Mouse (Mus musculus): ENCODE measurements at regions not wholly inside any gene's neighbourhood (a gene's known extent, or its start where the extent isn't known, plus 50 kb on each side); places are given as distances from the start of the nearest gene placed in this dataset.

DNA sequence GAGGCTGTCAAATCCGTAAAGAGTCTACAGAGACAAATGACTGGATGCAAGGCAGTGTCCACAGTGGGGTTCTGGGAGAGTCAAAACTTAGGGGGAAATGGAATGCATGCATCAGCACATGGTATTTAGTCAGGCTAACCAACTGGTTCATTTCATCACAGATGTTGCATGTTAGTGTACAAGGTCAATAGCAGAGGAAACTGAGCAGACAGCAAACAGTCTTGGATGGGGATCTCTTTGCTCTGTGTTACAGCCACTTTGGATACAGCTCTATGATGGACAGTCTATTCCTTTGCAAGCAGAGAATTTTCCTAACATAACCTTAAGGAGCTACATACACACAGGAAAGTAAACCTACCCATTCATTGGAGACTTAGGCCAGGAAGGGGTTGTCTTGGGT lies 151.9 kb upstream of the Tmc3 start:
- no peak overlapping the region for H3ac ChIP-seq (ENCODE audit: control insufficient read depth, insufficient read length, low read depth)
- no peaks in the 10 kb centered on the region for H3K27me3 ChIP-seq (ENCODE audit: control insufficient read depth, insufficient read depth, insufficient read length)

DNA sequence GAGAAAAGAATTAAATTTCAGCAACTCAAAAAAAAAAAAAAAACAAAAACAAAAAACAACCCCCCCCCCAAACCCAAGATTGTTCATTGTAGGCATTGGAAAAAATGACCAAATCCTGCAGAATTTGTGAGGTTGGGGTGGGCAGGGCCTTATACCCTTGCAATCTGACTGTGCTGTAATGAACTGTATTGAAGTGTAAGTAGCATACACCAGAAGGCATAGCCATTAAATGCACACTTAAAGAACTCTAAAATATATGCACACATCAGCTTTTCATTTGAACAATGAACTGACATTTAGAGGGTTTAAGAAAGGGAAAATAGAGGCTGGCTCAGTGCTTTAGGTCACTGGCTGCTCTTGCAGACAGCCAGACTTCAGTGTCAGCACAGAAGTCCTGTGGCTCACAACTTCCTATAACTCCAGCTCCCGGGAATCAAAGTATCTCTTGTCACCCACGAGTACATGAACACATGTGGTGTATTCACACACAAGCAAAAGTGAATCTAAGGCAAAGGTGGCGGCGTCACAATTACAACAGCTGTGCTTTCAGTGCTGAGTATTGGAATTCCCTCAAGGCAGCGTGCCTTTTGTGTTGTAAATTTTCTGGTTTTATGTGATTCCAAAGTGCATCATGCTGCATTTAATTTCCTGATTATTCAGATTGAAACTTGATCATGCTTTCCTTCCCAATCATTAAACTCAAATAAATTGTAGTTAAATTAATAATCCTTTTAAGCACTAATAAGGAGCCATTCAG lies 150.6 kb upstream of the Tmc3 start:
- H3K4me3 ChIP-seq (ENCODE audit: insufficient read depth, poor library complexity, severe bottlenecking) = no peak overlapping the region
- TF ChIP-seq CTCF (IDR thresholded peaks at IDR 0.05; ENCODE audit: control insufficient read depth, insufficient read depth, insufficient read length) = no peak
- TF ChIP-seq MYOD1 (IDR thresholded peaks at IDR 0.05; ENCODE audit: control insufficient read depth, insufficient read length, low read depth) = no peak
- no peak for TF ChIP-seq MYOG (IDR thresholded peaks at IDR 0.05; ENCODE audit: control insufficient read depth, extremely low read depth, insufficient read length)
- TF ChIP-seq USF1 (IDR thresholded peaks at IDR 0.05; ENCODE audit: low read depth) = no peak
- no peak for TF ChIP-seq MAX (IDR thresholded peaks at IDR 0.05)
- no peak for TF ChIP-seq CEBPB (IDR thresholded peaks at IDR 0.05; ENCODE audit: low read depth)
- TF ChIP-seq FOSL1 (IDR thresholded peaks at IDR 0.05; ENCODE audit: insufficient read depth, low read length, poor library complexity, severe bottlenecking) = no peak
- no peaks in the 10 kb centered on the region for H3K36me3 ChIP-seq (ENCODE audit: control insufficient read depth, insufficient read depth)
- H3K27me3 ChIP-seq (ENCODE audit: control insufficient read depth, insufficient read depth, insufficient read length) = no peaks in the 10 kb centered on the region
- H3ac ChIP-seq (ENCODE audit: control insufficient read depth, insufficient read length, low read depth) = no peak overlapping the region
- no peaks in the 10 kb centered on the region for H3K79me2 ChIP-seq (ENCODE audit: control insufficient read depth, insufficient read depth)
- H3K79me3 ChIP-seq (ENCODE audit: low read depth) = no peaks in the 10 kb centered on the region

More for the DNA sequence above, 151.9 kb upstream of the Tmc3 start:
- Histone ChIP-seq H3K79me2 (ENCODE audit: control insufficient read depth, insufficient read depth) (no peaks in the 10 kb centered on the region), H3K79me3 (ENCODE audit: low read depth) (no peaks in the 10 kb centered on the region), H3K4me3 (ENCODE audit: insufficient read depth, poor library complexity, severe bottlenecking) (no peak overlapping the region), H3K36me3 (ENCODE audit: control insufficient read depth, insufficient read depth) (no peaks in the 10 kb centered on the region)
- no peak for TF ChIP-seq MYOG (IDR thresholded peaks at IDR 0.05; ENCODE audit: control insufficient read depth, extremely low read depth, insufficient read length)
- TF ChIP-seq MAX (IDR thresholded peaks at IDR 0.05) = no peak
- no peak for TF ChIP-seq CTCF (IDR thresholded peaks at IDR 0.05; ENCODE audit: control insufficient read depth, insufficient read depth, insufficient read length)
- no peak for TF ChIP-seq USF1 (IDR thresholded peaks at IDR 0.05; ENCODE audit: low read depth)
- no peak for TF ChIP-seq MYOD1 (IDR thresholded peaks at IDR 0.05; ENCODE audit: control insufficient read depth, insufficient read length, low read depth)
- TF ChIP-seq CEBPB (IDR thresholded peaks at IDR 0.05; ENCODE audit: low read depth) = no peak
- no peak for TF ChIP-seq FOSL1 (IDR thresholded peaks at IDR 0.05; ENCODE audit: insufficient read depth, low read length, poor library complexity, severe bottlenecking)

DNA sequence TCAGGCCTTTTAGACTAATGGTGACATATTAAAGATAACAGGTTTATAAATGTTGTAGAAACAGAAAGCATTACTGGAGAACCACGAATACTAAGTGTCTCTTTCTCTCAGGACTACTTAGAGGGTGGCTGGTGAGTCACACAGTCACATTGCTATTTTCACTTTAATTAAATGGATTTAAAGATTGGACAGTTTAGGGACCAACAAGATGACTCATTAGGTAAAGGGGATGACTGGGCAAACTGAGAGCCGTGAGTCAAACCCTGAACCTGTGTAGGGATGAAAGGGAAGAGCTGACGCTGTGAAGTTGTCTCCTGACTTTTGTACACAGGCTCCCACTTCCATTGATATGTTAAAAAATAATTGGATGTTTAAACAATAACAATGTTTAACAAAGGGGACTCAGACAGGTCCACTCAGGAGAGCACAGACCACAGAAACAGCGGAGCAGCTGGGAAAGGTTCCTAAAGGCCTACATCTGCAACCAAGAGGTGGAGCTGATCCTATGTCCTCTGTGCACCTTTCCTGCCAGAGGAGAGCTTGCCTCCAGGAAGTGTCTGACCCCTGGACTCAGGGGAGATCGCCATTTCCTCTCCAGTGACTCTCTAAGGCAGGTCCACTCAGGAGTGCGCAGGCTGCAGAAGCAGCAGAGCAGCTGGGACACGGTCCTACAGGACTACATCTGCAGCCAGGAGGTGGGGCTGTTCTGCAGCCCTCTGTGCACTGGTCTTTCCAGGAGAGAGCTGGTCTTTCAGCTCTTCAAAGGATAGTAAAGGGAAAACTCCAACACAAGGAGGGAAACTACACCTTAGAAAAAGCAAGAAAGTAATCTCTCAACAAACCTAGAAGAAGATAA lies 146.0 kb upstream of the Tmc3 start:
- no peak for TF ChIP-seq USF1 (IDR thresholded peaks at IDR 0.05; ENCODE audit: low read depth)
- TF ChIP-seq FOSL1 (IDR thresholded peaks at IDR 0.05; ENCODE audit: insufficient read depth, low read length, poor library complexity, severe bottlenecking) = peak; percentile 42
- TF ChIP-seq CTCF (IDR thresholded peaks at IDR 0.05; ENCODE audit: control insufficient read depth, insufficient read depth, insufficient read length) = no peak
- no peaks in the 10 kb centered on the region for H3K79me2 ChIP-seq (ENCODE audit: control insufficient read depth, insufficient read depth)
- H3K4me3 ChIP-seq (ENCODE audit: insufficient read depth, poor library complexity, severe bottlenecking) = no peak overlapping the region
- H3ac ChIP-seq (ENCODE audit: control insufficient read depth, insufficient read length, low read depth) = no peak overlapping the region
- H3K27me3 ChIP-seq (ENCODE audit: control insufficient read depth, insufficient read depth, insufficient read length) = no peaks in the 10 kb centered on the region
- no peaks in the 10 kb centered on the region for H3K36me3 ChIP-seq (ENCODE audit: control insufficient read depth, insufficient read depth)
- no peaks in the 10 kb centered on the region for H3K79me3 ChIP-seq (ENCODE audit: low read depth)

DNA sequence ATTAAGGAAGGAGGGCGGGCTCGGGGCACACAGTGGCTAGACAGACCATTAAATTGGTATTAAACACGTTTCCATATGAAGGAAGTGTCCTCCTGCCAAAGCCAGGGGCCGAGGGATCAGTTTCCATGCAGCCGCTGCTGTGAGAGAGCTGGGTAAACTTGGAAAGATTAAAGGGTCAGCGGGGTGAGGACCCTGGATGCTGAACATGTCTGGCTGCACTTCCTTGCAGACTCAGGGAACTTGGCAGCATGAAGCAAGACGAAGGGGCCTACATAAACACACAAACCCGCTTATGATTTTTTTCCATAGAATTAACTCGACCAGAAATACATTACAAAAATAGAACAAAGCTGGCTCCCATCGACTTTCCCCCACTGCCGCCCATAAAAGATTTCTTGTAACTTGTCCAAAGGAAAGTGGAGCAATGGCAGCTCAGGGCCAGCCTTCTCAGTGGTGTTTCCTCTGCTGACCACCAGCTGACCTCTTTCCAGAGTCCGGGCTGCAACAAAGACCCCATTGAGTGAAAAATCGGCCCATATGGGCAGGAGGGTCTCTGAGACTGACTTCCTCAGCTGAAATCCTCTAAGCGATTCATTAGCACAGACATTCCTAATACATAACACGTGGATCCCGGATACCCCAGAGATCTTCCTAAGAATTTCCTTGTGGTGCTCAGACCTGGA lies 141.0 kb upstream of the Tmc3 start:
- no peak overlapping the region for H3K4me3 ChIP-seq (ENCODE audit: insufficient read depth, poor library complexity, severe bottlenecking)
- no peaks in the 10 kb centered on the region for H3K27me3 ChIP-seq (ENCODE audit: control insufficient read depth, insufficient read depth, insufficient read length)
- H3K79me2 ChIP-seq (ENCODE audit: control insufficient read depth, insufficient read depth) = no peaks in the 10 kb centered on the region
- H3K36me3 ChIP-seq (ENCODE audit: control insufficient read depth, insufficient read depth) = no peaks in the 10 kb centered on the region
- H3ac ChIP-seq (ENCODE audit: control insufficient read depth, insufficient read length, low read depth) = no peak overlapping the region
- TF ChIP-seq MAX (IDR thresholded peaks at IDR 0.05) (no peak), FOSL1 (IDR thresholded peaks at IDR 0.05; ENCODE audit: insufficient read depth, low read length, poor library complexity, severe bottlenecking) (no peak), USF1 (IDR thresholded peaks at IDR 0.05; ENCODE audit: low read depth) (no peak), CTCF (IDR thresholded peaks at IDR 0.05; ENCODE audit: control insufficient read depth, insufficient read depth, insufficient read length) (no peak), MYOD1 (IDR thresholded peaks at IDR 0.05; ENCODE audit: control insufficient read depth, insufficient read length, low read depth) (no peak), CEBPB (IDR thresholded peaks at IDR 0.05; ENCODE audit: low read depth) (no peak), MYOG (IDR thresholded peaks at IDR 0.05; ENCODE audit: control insufficient read depth, extremely low read depth, insufficient read length) (no peak)
- H3K79me3 ChIP-seq (ENCODE audit: low read depth) = no peaks in the 10 kb centered on the region

- Histone ChIP-seq H3K79me3 (ENCODE audit: low read depth) (no peaks in the 10 kb centered on the region), H3K27me3 (ENCODE audit: control insufficient read depth, insufficient read depth, insufficient read length) (no peaks in the 10 kb centered on the region), H3K36me3 (ENCODE audit: control insufficient read depth, insufficient read depth) (no peaks in the 10 kb centered on the region), H3K4me3 (ENCODE audit: insufficient read depth, poor library complexity, severe bottlenecking) (no peak overlapping the region), H3K79me2 (ENCODE audit: control insufficient read depth, insufficient read depth) (no peaks in the 10 kb centered on the region), H3ac (ENCODE audit: control insufficient read depth, insufficient read length, low read depth) (no peak overlapping the region)
- TF ChIP-seq CEBPB (IDR thresholded peaks at IDR 0.05; ENCODE audit: low read depth) = no peak
- TF ChIP-seq USF1 (IDR thresholded peaks at IDR 0.05; ENCODE audit: low read depth) = no peak
- TF ChIP-seq MYOD1 (IDR thresholded peaks at IDR 0.05; ENCODE audit: control insufficient read depth, insufficient read length, low read depth) = no peak
- TF ChIP-seq FOSL1 (IDR thresholded peaks at IDR 0.05; ENCODE audit: insufficient read depth, low read length, poor library complexity, severe bottlenecking) = no peak
- no peak for TF ChIP-seq MYOG (IDR thresholded peaks at IDR 0.05; ENCODE audit: control insufficient read depth, extremely low read depth, insufficient read length)
- no peak for TF ChIP-seq CTCF (IDR thresholded peaks at IDR 0.05; ENCODE audit: control insufficient read depth, insufficient read depth, insufficient read length)
- TF ChIP-seq MAX (IDR thresholded peaks at IDR 0.05) = no peak
Observed at GRCm38 (mm10) chr7:83444279-83444615, 140.5 kb upstream of the Tmc3 start.

All from C2C12 (cell line).